Mouse (Mus musculus) liver, embryonic 11.5 days (tissue): ENCODE measurements around the gene Gtf3c1. TPM values are rescaled to one million over a fixed set of nuclear protein-coding genes. Genes with fewer than 3 reads are reported as not detected.

Experiments used
- ATAC-seq: fragments of 200-750 bp; cut with Nextera tagmentation; replicated peaks from 2 replicates; pipeline ENCODE4 v1.8.0; 2017; ENCODE audit warnings: moderate number of reproducible peaks, mild to moderate bottlenecking, moderate TSS enrichment, moderate library complexity; ENCODE audit not compliant: low FRiP score
- DNase-seq: peaks from one replicate; pipeline ENCODE4 v3.0.0-alpha.2; 2017; ENCODE audit warnings: low spot score
- H3K27ac ChIP-seq: fragments of 300-500 bp; sonication (generic); 2 replicates; pipeline ENCODE4 v1.5.1; 2014; ENCODE audit warnings: mild to moderate bottlenecking, low read depth, low read length, control low read depth
- H3K27me3 ChIP-seq: fragments of 300-500 bp; sonication (generic); replicated peaks from 2 replicates; pipeline ENCODE4 v1.6.1; 2014; ENCODE audit warnings: low read length, mixed read lengths; ENCODE audit not compliant: control insufficient read depth, insufficient read depth
- H3K36me3 ChIP-seq: fragments of 300-500 bp; sonication (generic); 2 replicates; pipeline ENCODE4 v1.6.1; 2014; ENCODE audit warnings: mild to moderate bottlenecking, low read length, moderate library complexity, mixed read lengths; ENCODE audit not compliant: control insufficient read depth, insufficient read depth
- H3K4me1 ChIP-seq: fragments of 300-500 bp; sonication (generic); replicated peaks from 2 replicates; pipeline ENCODE4 v1.6.1; 2014; ENCODE audit warnings: low read length, mixed read lengths; ENCODE audit not compliant: control insufficient read depth, insufficient read depth
- H3K4me2 ChIP-seq: fragments of 300-500 bp; sonication (generic); 2 replicates; pipeline ENCODE4 v1.6.1; 2014; ENCODE audit warnings: mild to moderate bottlenecking, control low read depth, moderate library complexity
- H3K4me3 ChIP-seq: fragments of 300-500 bp; sonication (generic); 2 replicates; pipeline ENCODE4 v1.5.1; 2014; ENCODE audit warnings: low read depth, low read length, control low read depth
- H3K9ac ChIP-seq: fragments of 300-500 bp; sonication (generic); 2 replicates; pipeline ENCODE4 v1.6.1; 2014; ENCODE audit warnings: low read depth, low read length, control low read depth
- H3K9me3 ChIP-seq: fragments of 300-500 bp; sonication (generic); 2 replicates; pipeline ENCODE4 v1.6.1; 2016; ENCODE audit warnings: low read length, inconsistent platforms, mixed read lengths; ENCODE audit not compliant: control insufficient read depth
- WGBS: fragments of 180-500 bp; shearing (Covaris S2); extraction: QIAGEN DNeasy Blood & Tissue Kit; methylation state at CpG from one replicate; pipeline ENCODE4 v1.1.7; 2014; 5-methylcytosine and 5-hydroxymethylcytosine counted together
- polyA plus RNA-seq: library from polyadenylated mRNA; unstranded; fragments of >200 nt; fragmentation: Nextera tagmentation; extraction: Ambion mirVana; gene quantifications from 2 replicates; pipeline ENCODE4 v1.2.1, GENCODE M21; 2014

The Gtf3c1 gene
- polyA plus RNA-seq, 1 experiment from 2014 or later, result 28.8 TPM

- no peak for DNase-seq
- ATAC-seq, result no peak
- Histone ChIP-seq H3K4me1 (no peaks in the 10 kb centered on the region), H3K4me3 (no peak overlapping the region), H3K27ac (no peak overlapping the region), H3K4me2 (no peak overlapping the region), H3K36me3 (peaks cover 53% of the 10 kb centered on the region), H3K9me3 (no peaks in the 10 kb centered on the region), H3K9ac (no peak overlapping the region), H3K27me3 (no peaks in the 10 kb centered on the region)
- WGBS, result 90% methylated on average over 9 of the region's 9 CpGs
Observed at GRCm38 (mm10) chr7:125679936-125680335, 27.6 kb downstream of the Gtf3c1 start.

- no peaks in the 10 kb centered on the region for H3K27me3 ChIP-seq
- H3K4me2 ChIP-seq, result no peak overlapping the region
- no peak overlapping the region for H3K4me3 ChIP-seq
- H3K27ac ChIP-seq, result no peak overlapping the region
- H3K9ac ChIP-seq, result no peak overlapping the region
- DNase-seq (no peak), ATAC-seq (no peak)
- no peaks in the 10 kb centered on the region for H3K9me3 ChIP-seq
- H3K36me3 ChIP-seq, result peaks cover 60% of the 10 kb centered on the region
- H3K4me1 ChIP-seq, result no peaks in the 10 kb centered on the region
- WGBS, result 92% methylated on average over 8 of the region's 8 CpGs
Observed at GRCm38 (mm10) chr7:125678756-125679155, 28.8 kb downstream of the Gtf3c1 start.

- Histone ChIP-seq H3K27ac (no peak overlapping the region), H3K27me3 (no peaks in the 10 kb centered on the region), H3K9ac (no peak overlapping the region), H3K4me2 (no peak overlapping the region), H3K4me1 (peaks cover 8% of the 10 kb centered on the region), H3K9me3 (no peaks in the 10 kb centered on the region), H3K4me3 (no peak overlapping the region), H3K36me3 (peaks cover 65% of the 10 kb centered on the region)
- no peak for ATAC-seq
- DNase-seq, result no peak
- 75% methylated on average over 2 of the region's 2 CpGs for WGBS
Observed at GRCm38 (mm10) chr7:125674916-125675315, 32.7 kb downstream of the Gtf3c1 start.

GRCm38 (mm10) chr7:125671396-125671795 is 36.2 kb downstream of the Gtf3c1 start:
- H3K4me2 ChIP-seq, result peak overlapping the region; percentile 32
- 71% methylated on average over 8 of the region's 8 CpGs for WGBS
- H3K36me3 ChIP-seq, result peaks cover 78% of the 10 kb centered on the region
- no peak overlapping the region for H3K4me3 ChIP-seq
- ATAC-seq, result peak; percentile 70
- H3K9ac ChIP-seq, result no peak overlapping the region
- H3K27ac ChIP-seq, result no peak overlapping the region
- H3K9me3 ChIP-seq, result no peaks in the 10 kb centered on the region
- no peak for DNase-seq
- no peaks in the 10 kb centered on the region for H3K27me3 ChIP-seq
- peaks cover 8% of the 10 kb centered on the region for H3K4me1 ChIP-seq

GRCm38 (mm10) chr7:125670865-125671264 is 36.7 kb downstream of the Gtf3c1 start:
- Histone ChIP-seq H3K4me2 (peak overlapping the region; percentile 32), H3K9ac (no peak overlapping the region), H3K9me3 (no peaks in the 10 kb centered on the region), H3K36me3 (peaks cover 78% of the 10 kb centered on the region), H3K27me3 (no peaks in the 10 kb centered on the region), H3K4me3 (no peak overlapping the region), H3K27ac (no peak overlapping the region), H3K4me1 (peaks cover 8% of the 10 kb centered on the region)
- ATAC-seq, result peak; percentile 86
- 67% methylated on average over 6 of the region's 6 CpGs for WGBS
- DNase-seq, result no peak

GRCm38 (mm10) chr7:125663654-125664053 is 43.9 kb downstream of the Gtf3c1 start:
- Histone ChIP-seq H3K4me1 (no peaks in the 10 kb centered on the region), H3K4me2 (no peak overlapping the region), H3K36me3 (peaks cover 56% of the 10 kb centered on the region), H3K4me3 (no peak overlapping the region), H3K27me3 (no peaks in the 10 kb centered on the region), H3K9me3 (no peaks in the 10 kb centered on the region), H3K27ac (no peak overlapping the region), H3K9ac (no peak overlapping the region)
- DNase-seq (no peak), ATAC-seq (no peak)
- WGBS, result 93% methylated on average over 3 of the region's 3 CpGs

- Histone ChIP-seq H3K27ac (no peak overlapping the region), H3K36me3 (peaks cover 57% of the 10 kb centered on the region), H3K4me1 (no peaks in the 10 kb centered on the region), H3K4me3 (no peak overlapping the region), H3K9ac (no peak overlapping the region), H3K27me3 (no peaks in the 10 kb centered on the region), H3K9me3 (no peaks in the 10 kb centered on the region), H3K4me2 (no peak overlapping the region)
- 88% methylated on average over 6 of the region's 6 CpGs for WGBS
- no peak for ATAC-seq
- DNase-seq, result no peak
Observed at GRCm38 (mm10) chr7:125657511-125657910, 50.1 kb downstream of the Gtf3c1 start.

GRCm38 (mm10) chr7:125649013-125649412 is 58.6 kb downstream of the Gtf3c1 start:
- H3K4me2 ChIP-seq, result no peak overlapping the region
- no peak overlapping the region for H3K27ac ChIP-seq
- DNase-seq, result no peak
- no peak for ATAC-seq
- 84% methylated on average over 1 of the region's 1 CpGs for WGBS
- H3K4me1 ChIP-seq, result no peaks in the 10 kb centered on the region
- peaks cover 60% of the 10 kb centered on the region for H3K36me3 ChIP-seq
- no peaks in the 10 kb centered on the region for H3K9me3 ChIP-seq
- no peaks in the 10 kb centered on the region for H3K27me3 ChIP-seq
- H3K4me3 ChIP-seq, result no peak overlapping the region
- no peak overlapping the region for H3K9ac ChIP-seq

- Histone ChIP-seq H3K4me1 (no peaks in the 10 kb centered on the region), H3K27me3 (no peaks in the 10 kb centered on the region), H3K9ac (no peak overlapping the region), H3K4me2 (no peak overlapping the region), H3K4me3 (no peak overlapping the region), H3K27ac (no peak overlapping the region), H3K36me3 (peaks cover 65% of the 10 kb centered on the region), H3K9me3 (no peaks in the 10 kb centered on the region)
- WGBS, result 93% methylated on average over 7 of the region's 7 CpGs
- DNase-seq (no peak), ATAC-seq (no peak)
Observed at GRCm38 (mm10) chr7:125645413-125645812, 62.2 kb downstream of the Gtf3c1 start.
